Mouse (Mus musculus) thymus, postnatal 25 days (tissue): ENCODE results near the gene Stk38l.

Experiments
- DNase-seq: peaks from one replicate; pipeline ENCODE4 v3.0.0; 2022

The Stk38l gene

GRCm38 (mm10) chr6:146738889-146739288 is 14.1 kb downstream of the Stk38l start:
- no peak for DNase-seq

GRCm38 (mm10) chr6:146740724-146741123 is 15.9 kb downstream of the Stk38l start:
- DNase-seq, result no peak

GRCm38 (mm10) chr6:146741986-146742635 is 17.3 kb downstream of the Stk38l start:
- DNase-seq, result no peak

- DNase-seq, result peak; percentile 22
Observed at GRCm38 (mm10) chr6:146744266-146744665, 19.5 kb downstream of the Stk38l start.

- DNase-seq, result no peak
Observed at GRCm38 (mm10) chr6:146745180-146745579, 20.4 kb downstream of the Stk38l start.

- DNase-seq, result no peak
Observed at GRCm38 (mm10) chr6:146746577-146746976, 21.8 kb downstream of the Stk38l start.

GRCm38 (mm10) chr6:146747057-146747456 is 22.3 kb downstream of the Stk38l start:
- no peak for DNase-seq

GRCm38 (mm10) chr6:146748271-146748670 is 23.5 kb downstream of the Stk38l start:
- DNase-seq, result no peak

- no peak for DNase-seq
Observed at GRCm38 (mm10) chr6:146751671-146752070, 26.9 kb downstream of the Stk38l start.

- no peak for DNase-seq
Observed at GRCm38 (mm10) chr6:146752178-146752577, 27.4 kb downstream of the Stk38l start.

- DNase-seq, result no peak
Observed at GRCm38 (mm10) chr6:146752612-146753011, 27.8 kb downstream of the Stk38l start.

GRCm38 (mm10) chr6:146753560-146754160 is 28.9 kb downstream of the Stk38l start:
- DNase-seq, result no peak

- no peak for DNase-seq
Observed at GRCm38 (mm10) chr6:146755136-146755535, 30.3 kb downstream of the Stk38l start.

GRCm38 (mm10) chr6:146755679-146756078 is 30.9 kb downstream of the Stk38l start:
- no peak for DNase-seq

GRCm38 (mm10) chr6:146759027-146759426 is 34.2 kb downstream of the Stk38l start:
- DNase-seq, result no peak

- DNase-seq, result no peak
Observed at GRCm38 (mm10) chr6:146760022-146760421, 35.2 kb downstream of the Stk38l start.

- DNase-seq, result no peak
Observed at GRCm38 (mm10) chr6:146760736-146761135, 35.9 kb downstream of the Stk38l start.

- no peak for DNase-seq
Observed at GRCm38 (mm10) chr6:146762264-146762898, 37.6 kb downstream of the Stk38l start.

- no peak for DNase-seq
Observed at GRCm38 (mm10) chr6:146764593-146764992, 39.8 kb downstream of the Stk38l start.

- DNase-seq, result no peak
Observed at GRCm38 (mm10) chr6:146765270-146765669, 40.5 kb downstream of the Stk38l start.

GRCm38 (mm10) chr6:146768813-146769404 is 44.1 kb downstream of the Stk38l start:
- DNase-seq, result no peak

- no peak for DNase-seq
Observed at GRCm38 (mm10) chr6:146770005-146770745, 45.4 kb downstream of the Stk38l start.

- DNase-seq, result no peak
Observed at GRCm38 (mm10) chr6:146770808-146771207, 46.0 kb downstream of the Stk38l start.
